In the genomic region with DNA sequence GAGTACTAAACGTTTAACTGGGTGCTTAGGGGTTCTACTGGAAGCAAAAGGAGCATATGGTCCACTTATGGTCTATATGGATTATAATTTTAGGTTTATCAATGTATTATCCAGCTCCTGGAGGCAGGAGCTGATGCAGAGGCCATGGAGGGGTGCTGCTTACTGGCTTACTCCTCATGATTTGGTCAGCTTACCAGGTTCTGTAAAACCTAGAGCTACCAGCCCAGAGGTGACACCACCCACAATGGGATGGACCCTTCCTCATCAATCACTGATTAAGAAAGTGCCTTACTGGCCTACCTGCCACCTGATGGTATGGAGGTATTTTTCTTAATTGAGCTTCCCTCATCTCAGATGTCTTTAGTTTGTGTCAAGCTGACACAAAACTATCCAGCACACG, we compare ENCODE assay signal across 6 mouse cellular contexts.
A peak's percentile ranks its signal among the peaks of the same experiment; 100 is the strongest.
DNase-seq lines count a peak whose midpoint lies in the region; ATAC-seq and TF ChIP-seq lines count a peak whose summit lies in the region.
"Not testable (repeated sequence)": the region's sequence is repeated elsewhere in the genome, so short reads cannot be mapped to it uniquely, and the experiment has no call there.

No protein-coding gene starts in this region.

- peak; percentile 61 for ATAC-seq in hindbrain, embryonic 13.5 days (ENCODE audit: low FRiP score)
- ATAC-seq in hindbrain, embryonic 16.5 days, result peak; percentile 60; the same call in 1 of the 2 replicates
- 0 out of 2 replicates have a peak, but pooled peaks have one; percentile 12 for ATAC-seq in kidney, embryonic 16.5 days (ENCODE audit: low FRiP score, low TSS enrichment)
- 0 out of 2 replicates have a peak, but pooled peaks have one; percentile 14 for ATAC-seq in midbrain, embryonic 15.5 days (replicated peaks)

- 57% methylated on average over 2 of the region's 2 CpGs for WGBS in hindbrain, embryonic 13.5 days
- WGBS in hindbrain, embryonic 16.5 days, result 66% methylated on average over 2 of the region's 2 CpGs
- 62% methylated on average over 2 of the region's 2 CpGs for WGBS in kidney, embryonic 16.5 days
- WGBS in midbrain, embryonic 15.5 days, result 45% methylated on average over 2 of the region's 2 CpGs

- TF ChIP-seq RAD21 in CH12.LX (IDR thresholded peaks at IDR 0.05; ENCODE audit: low read depth, low read length), result not testable (repeated sequence)

- in situ Hi-C loops in CH12.LX (cut with MboI; ENCODE audit: low pct_ligation_motif_present, low pct_unique_long_range_greater_than_20kb, low sequenced_read_pairs), result not testable (repeated sequence)

- H3K79me2 ChIP-seq in CH12.LX (replicated peaks; ENCODE audit: control insufficient read depth, extremely low read depth, insufficient read depth, poor library complexity, severe bottlenecking); myocyte (ENCODE audit: control insufficient read depth, insufficient read depth): not testable (repeated sequence)

- H3K27ac ChIP-seq in CH12.LX (ENCODE audit: insufficient read depth, low read depth); hindbrain, embryonic 13.5 days; hindbrain, embryonic 16.5 days (ENCODE audit: low read depth, low read length); kidney, embryonic 16.5 days (ENCODE audit: low read length); midbrain, embryonic 15.5 days: not testable (repeated sequence)

- TF ChIP-seq CTCF in CH12.LX (conservative IDR thresholded peaks at IDR 0.05 in 1 of 2, IDR thresholded peaks at IDR 0.05 in 1 of 2; ENCODE audit: low read depth in 2 of 2, low read length in 2 of 2), result not testable (repeated sequence)

- TF ChIP-seq EP300 in CH12.LX (IDR thresholded peaks at IDR 0.05; ENCODE audit: low read length), result not testable (repeated sequence)

- peak overlapping the region; percentile 20 for H3ac ChIP-seq in myocyte (ENCODE audit: control insufficient read depth, insufficient read length)

- H3K4me2 ChIP-seq in CH12.LX (ENCODE audit: insufficient read depth, low read depth, poor library complexity, severe bottlenecking) (peak overlapping the region; percentile 9; the same call in 1 of the 2 replicates), myocyte (ENCODE audit: low read depth) (peak overlapping the region; percentile 60)
- H3K4me2 ChIP-seq in hindbrain, embryonic 13.5 days; hindbrain, embryonic 16.5 days (ENCODE audit: low read length); kidney, embryonic 16.5 days (replicated peaks; ENCODE audit: low read depth, low read length): not testable (repeated sequence)
- H3K4me2 ChIP-seq in midbrain, embryonic 15.5 days, result 0 out of 2 replicates have a peak overlapping the region, but pooled peaks have one; percentile 73

- H3K27me3 ChIP-seq in CH12.LX (replicated peaks); hindbrain, embryonic 13.5 days; hindbrain, embryonic 16.5 days (replicated peaks; ENCODE audit: control insufficient read depth, insufficient read depth, low read length); kidney, embryonic 16.5 days (ENCODE audit: insufficient read depth, low read length); midbrain, embryonic 15.5 days (replicated peaks); myocyte (ENCODE audit: control insufficient read depth, insufficient read depth, insufficient read length): not testable (repeated sequence)

- H3K9ac ChIP-seq in CH12.LX (ENCODE audit: insufficient read depth, low read depth); hindbrain, embryonic 13.5 days; hindbrain, embryonic 16.5 days (ENCODE audit: low read depth, low read length); kidney, embryonic 16.5 days (replicated peaks; ENCODE audit: low read length); midbrain, embryonic 15.5 days: not testable (repeated sequence)

- dilution Hi-C loops in CH12.LX (cut with MboI; ENCODE audit: extremely low pct_ligation_motif_present, extremely low pct_unique_long_range_greater_than_20kb, low sequenced_read_pairs), result not testable (repeated sequence)

- not testable (repeated sequence) for TF ChIP-seq POLR2A in CH12.LX (IDR thresholded peaks at IDR 0.05; ENCODE audit: low read depth, low read length); myocyte (IDR thresholded peaks at IDR 0.05; ENCODE audit: insufficient read length, low read depth)

- H3K9me3 ChIP-seq in CH12.LX (replicated peaks; ENCODE audit: low read length); hindbrain, embryonic 13.5 days; hindbrain, embryonic 16.5 days (ENCODE audit: control insufficient read depth, low read length); kidney, embryonic 16.5 days (ENCODE audit: low read length); midbrain, embryonic 15.5 days: not testable (repeated sequence)

- not testable (repeated sequence) for H3K4me1 ChIP-seq in CH12.LX (ENCODE audit: control insufficient read depth in 1 of 2, insufficient read depth in 2 of 2); hindbrain, embryonic 13.5 days (replicated peaks); hindbrain, embryonic 16.5 days (ENCODE audit: control insufficient read depth, insufficient read depth, low read depth, low read length); kidney, embryonic 16.5 days (ENCODE audit: insufficient read depth, low read length); midbrain, embryonic 15.5 days

- not testable (repeated sequence) for H3K36me3 ChIP-seq in CH12.LX (replicated peaks in 1 of 2; ENCODE audit: control insufficient read depth in 1 of 2, insufficient read depth in 1 of 2, low read length in 1 of 2); hindbrain, embryonic 13.5 days; hindbrain, embryonic 16.5 days (ENCODE audit: control insufficient read depth, insufficient read depth, low read length); kidney, embryonic 16.5 days (ENCODE audit: insufficient read depth, low read length); midbrain, embryonic 15.5 days (replicated peaks); myocyte (ENCODE audit: control insufficient read depth, insufficient read depth)

- H3K4me3 ChIP-seq in CH12.LX (replicated peaks in 1 of 3; ENCODE audit: low read depth in 2 of 3, low read length in 2 of 3, poor library complexity in 1 of 3); hindbrain, embryonic 13.5 days; hindbrain, embryonic 16.5 days (ENCODE audit: low read length); kidney, embryonic 16.5 days (ENCODE audit: low read length); midbrain, embryonic 15.5 days: not testable (repeated sequence)
- H3K4me3 ChIP-seq in myocyte, result peak overlapping the region; percentile 38

- DNase-seq in CH12.LX (ENCODE audit: extremely low read depth), result not testable (repeated sequence)
